Mouse (Mus musculus) erythroid progenitor cell, adult 5-6 weeks (primary cell): Measurements from ENCODE around the gene Zfp704. TPM values are rescaled to one million over a fixed set of nuclear protein-coding genes. Genes with fewer than 3 reads are reported as not detected.

Experiments
- ATAC-seq: replicated peaks from 2 replicates; pipeline ENCODE4 v1.8.0; 2016; ENCODE audit warnings: moderate number of reproducible peaks, mild to moderate bottlenecking, moderate TSS enrichment, inconsistent platforms; ENCODE audit not compliant: poor library complexity, low FRiP score, severe bottlenecking
- total RNA-seq, 2 experiments: library from RNA; stranded (forward) in 1 of 2; stranded (reverse) in 1 of 2; fragments of 150-400 nt in 1 of 2; fragments of 186-747, 209-891 nt in 1 of 2; gene quantifications; 2 replicates each; pipeline versions ENCODE4 v1.2.3 to v1.2.4; 2015 to 2017; ENCODE audit warnings: low replicate concordance in 2 of 2

Gene Zfp704
- total RNA-seq, 2 experiments from 2014 or later: 1.1 to 2.9 TPM

- ATAC-seq: no peak
Observed at GRCm38 (mm10) chr3:9481358-9481757, 128.5 kb downstream of the Zfp704 start.

DNA sequence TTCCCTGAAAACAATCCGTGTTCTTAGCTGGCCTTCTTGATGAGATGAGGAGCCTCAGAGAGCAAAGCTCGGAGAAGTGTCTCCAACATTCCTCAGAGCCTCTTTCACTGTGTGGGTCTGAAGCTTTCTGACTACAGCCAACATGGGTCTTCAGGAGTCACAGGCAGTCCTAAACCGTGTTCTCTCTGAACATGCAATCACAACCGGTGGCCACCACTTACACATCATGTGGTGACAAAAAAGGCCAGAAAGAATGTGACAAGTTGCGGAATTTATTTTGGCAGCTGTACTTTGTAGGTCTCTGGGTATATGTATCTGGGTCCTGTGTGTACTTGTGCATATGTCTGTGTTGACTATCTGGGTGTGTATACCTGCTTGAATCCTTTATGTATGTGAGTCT is 128.9 kb downstream of the Zfp704 start:
- no peak for ATAC-seq

- no peak for ATAC-seq
Observed at GRCm38 (mm10) chr3:9477386-9477785, 132.5 kb downstream of the Zfp704 start.

GRCm38 (mm10) chr3:9476336-9476735 is 133.5 kb downstream of the Zfp704 start:
- ATAC-seq: no peak

GRCm38 (mm10) chr3:9475501-9475900 is 134.4 kb downstream of the Zfp704 start:
- no peak for ATAC-seq

GRCm38 (mm10) chr3:9474331-9474730 is 135.6 kb downstream of the Zfp704 start:
- no peak for ATAC-seq

GRCm38 (mm10) chr3:9466287-9466686 is 143.6 kb downstream of the Zfp704 start:
- ATAC-seq: 0 out of 2 replicates have a peak, but pooled peaks have one; percentile 52

DNA sequence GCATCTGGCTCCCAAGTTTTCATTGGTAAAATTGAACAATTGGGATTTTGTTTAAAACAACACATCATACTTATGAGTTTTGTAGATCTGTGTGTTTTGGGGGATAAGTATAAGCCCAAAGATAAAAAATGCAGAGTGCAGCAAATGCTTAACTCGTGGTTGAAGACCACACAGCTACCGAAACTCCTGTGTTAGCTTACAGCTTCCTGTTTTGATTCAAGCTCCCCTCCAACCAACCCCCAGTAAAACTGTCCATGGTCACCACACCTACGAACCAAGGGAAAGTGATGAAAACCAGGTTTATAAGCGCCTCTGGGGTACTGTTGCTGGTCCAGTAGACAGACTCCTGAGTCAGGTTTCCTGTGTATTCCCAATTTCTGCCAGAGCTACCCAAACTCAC is 144.2 kb downstream of the Zfp704 start:
- ATAC-seq: no peak

GRCm38 (mm10) chr3:9461660-9462059 is 148.2 kb downstream of the Zfp704 start:
- ATAC-seq: no peak

DNA sequence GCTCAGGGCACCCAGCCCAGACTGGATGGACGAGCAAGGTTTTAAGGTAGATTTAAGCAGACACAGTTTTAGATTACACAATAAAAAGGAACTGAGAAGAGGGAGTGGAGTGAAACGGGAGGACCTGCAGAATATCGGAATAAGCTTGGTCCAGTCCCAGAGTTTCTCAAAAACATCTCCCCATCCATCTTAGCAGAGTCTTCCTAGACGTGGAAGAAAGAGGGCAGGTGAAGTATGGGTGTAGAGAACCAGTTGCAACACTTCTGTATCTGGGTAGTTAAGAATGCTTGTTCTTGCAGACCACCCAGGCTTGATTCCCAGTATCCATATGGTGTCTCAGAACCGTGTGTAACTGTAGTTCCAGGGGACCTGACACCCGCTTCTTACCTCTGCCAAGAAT is 149.6 kb downstream of the Zfp704 start:
- no peak for ATAC-seq

DNA sequence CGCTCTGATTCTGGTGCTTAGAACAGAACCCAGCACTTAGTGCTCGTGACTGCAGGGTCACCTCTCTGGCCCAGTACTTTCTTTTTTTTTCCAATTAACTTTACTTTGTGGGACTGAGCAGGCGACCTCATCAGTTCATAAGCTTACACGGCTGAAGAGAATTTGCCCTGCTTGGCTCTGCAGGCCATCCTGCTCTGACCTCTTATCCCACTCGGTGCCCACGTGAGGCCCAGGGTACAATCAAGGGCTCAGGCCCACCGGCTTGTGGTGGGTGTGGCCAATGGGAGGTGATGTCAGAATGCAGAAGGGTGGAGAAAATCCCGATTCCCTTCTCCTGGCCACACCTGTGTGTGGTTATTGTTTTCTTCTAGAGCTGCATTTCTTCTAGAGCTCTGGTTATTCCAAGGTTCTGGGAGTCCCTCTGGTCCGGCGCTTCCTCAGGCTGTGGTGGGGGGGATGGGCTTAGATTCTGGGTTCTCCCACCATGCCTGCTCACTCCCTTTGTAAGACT is 153.4 kb downstream of the Zfp704 start:
- no peak for ATAC-seq

- ATAC-seq: no peak
Observed at GRCm38 (mm10) chr3:9455351-9455750, 154.5 kb downstream of the Zfp704 start.

DNA sequence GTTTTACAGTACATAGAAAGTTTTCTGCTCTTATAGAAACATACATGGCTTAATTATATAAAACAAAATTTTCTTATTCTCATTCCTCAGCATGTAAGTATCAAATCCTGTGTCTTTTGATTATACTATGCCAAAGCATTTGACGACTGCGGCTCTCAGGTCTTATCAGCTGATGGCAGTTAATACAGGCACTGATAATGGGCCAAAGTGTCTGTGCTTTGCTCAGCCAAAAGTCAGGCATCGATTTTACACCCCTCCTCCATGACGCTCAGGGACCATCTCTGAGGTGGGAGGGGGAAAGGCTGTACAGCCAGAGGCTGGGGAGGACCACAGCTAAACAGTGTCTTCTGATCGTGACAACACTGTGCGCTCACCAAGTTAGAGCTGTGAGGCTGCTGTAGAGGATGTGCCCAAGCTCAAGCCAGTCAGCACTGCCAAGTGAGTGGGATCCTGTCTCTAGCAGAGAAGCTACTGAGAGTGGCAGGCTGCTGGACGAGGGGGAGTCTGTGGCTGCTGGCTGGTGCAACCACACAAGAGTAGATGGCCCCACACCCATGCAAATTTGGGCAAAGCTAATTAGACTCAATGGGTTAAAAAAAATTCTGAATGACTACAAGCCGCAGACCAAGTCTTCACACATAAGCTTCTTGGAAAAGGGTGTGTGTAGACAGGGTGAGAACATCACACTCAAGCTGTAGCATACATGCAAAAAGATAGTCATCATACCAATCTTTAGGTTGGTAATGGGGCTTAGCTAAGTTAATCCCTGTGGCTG is 155.1 kb downstream of the Zfp704 start:
- no peak for ATAC-seq

GRCm38 (mm10) chr3:9450521-9450920 is 159.4 kb downstream of the Zfp704 start:
- no peak for ATAC-seq

- ATAC-seq: no peak
Observed at GRCm38 (mm10) chr3:9449261-9450007, 160.5 kb downstream of the Zfp704 start.

DNA sequence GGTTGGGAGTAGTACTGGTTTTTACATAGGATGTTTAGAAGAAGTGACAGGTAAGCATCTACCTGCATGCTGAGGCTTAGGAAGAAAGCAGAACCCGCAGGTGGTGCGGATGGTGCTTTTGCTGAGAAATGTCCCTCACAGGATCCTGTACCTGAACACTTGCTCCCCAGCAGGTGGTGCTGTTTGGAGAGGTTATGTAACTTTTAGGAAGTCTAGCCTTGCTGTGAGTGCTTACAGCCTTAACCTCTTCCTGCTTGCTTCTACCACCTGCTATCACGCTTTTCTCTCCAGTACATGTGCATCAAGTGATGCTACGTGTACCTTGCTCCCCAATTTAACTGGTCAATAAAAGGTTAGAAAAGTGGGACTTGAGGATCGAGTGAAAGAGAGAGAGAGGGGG is 161.3 kb downstream of the Zfp704 start:
- no peak for ATAC-seq

DNA sequence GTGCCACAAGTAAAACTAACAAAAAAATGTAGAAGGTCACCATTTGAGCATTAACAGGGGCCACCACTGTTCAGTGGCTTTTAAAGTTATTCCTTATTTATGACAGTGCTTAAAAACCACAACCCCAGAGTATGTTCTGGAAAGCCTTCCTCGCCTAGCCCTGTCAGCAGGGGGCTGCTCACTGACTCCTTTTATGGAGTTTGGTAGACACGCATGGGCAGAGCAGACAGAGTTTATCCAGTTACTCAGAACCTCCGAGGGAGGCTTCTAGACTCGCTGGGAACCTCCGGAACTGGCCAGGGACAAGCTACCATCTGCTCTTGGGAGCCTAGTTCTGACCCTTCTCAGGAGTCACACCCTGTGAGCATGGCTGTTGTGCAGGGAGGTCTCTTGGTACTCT is 165.3 kb downstream of the Zfp704 start:
- ATAC-seq: no peak

DNA sequence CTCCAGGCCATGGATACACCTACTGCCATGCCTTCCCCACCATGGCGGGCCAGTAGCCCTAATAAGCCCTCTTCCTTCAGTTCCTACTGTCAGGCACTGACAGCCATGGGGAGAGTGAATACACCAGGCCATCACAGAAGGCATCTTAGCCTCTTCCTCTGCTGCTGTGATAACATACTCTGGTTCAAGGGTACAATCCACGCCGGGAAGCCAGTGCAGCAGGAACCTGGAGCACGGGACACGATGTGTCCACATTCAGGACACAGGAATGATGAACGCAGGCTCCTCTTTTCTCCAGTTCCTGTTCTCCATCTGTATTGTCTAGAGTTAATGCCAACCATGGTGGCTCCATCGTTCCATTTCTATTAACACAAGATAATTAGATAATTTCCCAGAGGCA is 165.9 kb downstream of the Zfp704 start:
- no peak for ATAC-seq

DNA sequence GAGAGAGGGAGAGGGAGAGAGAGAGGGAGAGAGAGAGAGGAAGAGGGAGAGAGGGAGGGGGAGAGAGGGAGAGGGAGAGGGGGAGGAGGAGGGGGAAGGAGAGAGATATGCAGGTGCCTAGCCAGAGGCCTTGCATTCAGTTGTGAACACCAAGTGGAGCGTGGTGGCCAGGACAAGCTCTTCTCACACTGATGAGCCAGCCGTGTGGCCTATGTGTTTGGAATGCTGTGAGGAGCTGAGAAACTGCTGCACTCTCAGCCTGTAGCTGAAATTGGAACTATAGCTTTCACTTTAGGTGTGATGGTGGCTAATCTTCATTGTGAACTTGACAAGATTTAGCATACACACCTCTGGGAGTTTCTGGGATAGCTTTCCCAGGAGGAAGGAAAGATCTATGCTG is 166.4 kb downstream of the Zfp704 start:
- ATAC-seq: no peak

DNA sequence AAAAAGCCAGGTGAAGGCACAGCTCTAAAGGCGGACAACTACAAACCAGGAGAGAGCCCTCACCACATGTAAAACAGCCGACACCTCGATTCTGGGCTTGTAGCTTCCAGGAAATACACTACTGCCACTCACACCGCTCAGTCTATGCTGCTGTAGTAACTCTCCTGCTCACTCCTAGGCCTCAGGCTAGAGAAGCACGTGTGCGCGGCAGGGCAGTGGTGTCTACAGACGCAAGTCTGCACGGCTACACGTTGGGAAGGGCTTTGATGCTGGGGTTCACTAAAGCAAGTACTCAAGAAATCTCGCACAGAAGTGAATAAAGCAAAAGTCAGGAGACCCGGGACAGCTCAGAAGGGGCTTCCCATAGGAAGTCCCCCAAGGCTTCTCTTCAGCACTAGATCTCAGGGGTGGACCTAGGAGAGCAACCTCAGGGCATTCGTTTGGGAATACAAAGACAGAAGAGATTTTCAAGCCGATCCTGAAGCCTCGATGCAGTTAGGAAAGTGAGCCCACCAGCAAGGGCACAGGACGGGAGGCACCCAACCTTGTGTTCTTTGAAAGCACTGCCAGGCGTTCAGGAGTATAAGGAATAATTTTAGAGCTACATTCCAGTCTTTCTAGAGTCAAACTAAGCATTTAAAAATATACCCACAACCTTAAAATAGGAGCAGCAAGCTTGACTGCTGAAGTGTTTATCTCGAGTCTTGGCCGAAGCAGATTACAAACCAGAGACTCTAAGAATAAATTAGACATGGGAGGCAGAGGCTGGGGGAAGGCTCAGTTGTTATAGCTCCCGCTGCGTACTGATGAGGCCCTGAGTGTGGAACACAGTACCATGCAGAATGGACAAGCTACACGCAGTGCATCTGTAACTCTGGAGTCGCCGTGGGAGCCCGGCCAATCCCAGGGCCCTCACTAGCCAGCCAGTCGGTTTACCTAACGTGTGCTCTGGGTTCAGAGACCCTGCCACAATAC is 168.0 kb downstream of the Zfp704 start:
- no peak for ATAC-seq
